Mouse (Mus musculus): ENCODE results near the gene Med12l. TPM values are rescaled to one million over a fixed set of nuclear protein-coding genes. Genes with fewer than 3 reads are reported as not detected.

Med12l gene
- polyA plus RNA-seq, 1 experiment from 2014 or later: 3.5 TPM

Other genes starting within 250 kb of the Med12l start
- gene Mindy4b-ps, start 183.5 kb upstream of the Med12l start, polyA plus RNA-seq (2014; fragmentation: Nextera tagmentation; extraction: Ambion mirVana): not detected in 2 replicates
- gene Clrn1, start 120.5 kb upstream of the Med12l start, polyA plus RNA-seq (2014; fragmentation: Nextera tagmentation; extraction: Ambion mirVana): 0.19 and 0.42 TPM in 2 replicates
- 0.95 and 1.0 TPM in 2 replicates for gene Gpr171, start 96.0 kb downstream of the Med12l start, polyA plus RNA-seq (2014; fragmentation: Nextera tagmentation; extraction: Ambion mirVana)
- 1.1 and 1.9 TPM in 2 replicates for gene P2ry14, start 147.8 kb downstream of the Med12l start, polyA plus RNA-seq (2014; fragmentation: Nextera tagmentation; extraction: Ambion mirVana)
- not detected in 2 replicates for gene Gpr87, start 189.3 kb downstream of the Med12l start, polyA plus RNA-seq (2014; fragmentation: Nextera tagmentation; extraction: Ambion mirVana)
- 0.91 and 1.4 TPM in 2 replicates for gene P2ry13, start 205.1 kb downstream of the Med12l start, polyA plus RNA-seq (2014; fragmentation: Nextera tagmentation; extraction: Ambion mirVana)